Mouse (Mus musculus) liver, embryonic 18 days (tissue): ENCODE measurements around the gene Pmvk. TPM values are rescaled to one million over a fixed set of nuclear protein-coding genes. Genes with fewer than 3 reads are reported as not detected.

ENCODE experiments used
- polyA plus RNA-seq: library from polyadenylated mRNA; depleted of rRNA; stranded (reverse); fragments of >200 nt; gene quantifications from 2 replicates; pipeline ENCODE4 v1.2.3, GENCODE M21; 2012; rRNA removed

Gene Pmvk
- 51.8 and 73.8 TPM in 2 replicates for polyA plus RNA-seq

GRCm38 (mm10) chr3:89454401-89455177 is at the start of gene Pmvk:
Gene Pmvk, plus strand, starts transcription at chr3:89454541.

GRCm38 (mm10) chr3:89411490-89412393 is 42.6 kb upstream of the Pmvk start, which contains the start of gene Flad1:
Gene Flad1, minus strand, starts transcription at chr3:89411870.

GRCm38 (mm10) chr3:89418170-89418860 is 36.0 kb upstream of the Pmvk start, which contains the start of the genes Cks1b and Shc1:
Gene Cks1b, minus strand, starts transcription at chr3:89418383.
Gene Shc1, plus strand, starts transcription at chr3:89418443.

GRCm38 (mm10) chr3:89430171-89431159 is 23.9 kb upstream of the Pmvk start, which contains the start of gene Pygo2:
Gene Pygo2, plus strand, starts transcription at chr3:89430214.

GRCm38 (mm10) chr3:89436176-89437113 is 17.9 kb upstream of the Pmvk start, which contains the start of gene Pbxip1:
Gene Pbxip1, plus strand, starts transcription at chr3:89436706.

Other genes starting within 250 kb of the Pmvk start
- 2.4 and 2.5 TPM in 2 replicates for gene Thbs3, start 239.4 kb upstream of the Pmvk start, polyA plus RNA-seq
- gene Mtx1, start 227.5 kb upstream of the Pmvk start, polyA plus RNA-seq, result 70.3 and 70.9 TPM in 2 replicates
- gene Muc1, start 225.5 kb upstream of the Pmvk start, polyA plus RNA-seq, result 0.36 and 0.37 TPM in 2 replicates
- gene Krtcap2, start 208.6 kb upstream of the Pmvk start, polyA plus RNA-seq, result 44.5 and 46.2 TPM in 2 replicates
- gene Trim46, start 208.2 kb upstream of the Pmvk start, polyA plus RNA-seq, result 0.49 and 0.55 TPM in 2 replicates
- gene Dpm3, start 195.2 kb upstream of the Pmvk start, polyA plus RNA-seq, result 129 and 153 TPM in 2 replicates
- 25.2 and 26.5 TPM in 2 replicates for gene Slc50a1, start 184.0 kb upstream of the Pmvk start, polyA plus RNA-seq
- 25.1 and 26.2 TPM in 2 replicates for gene Efna1, start 173.4 kb upstream of the Pmvk start, polyA plus RNA-seq
- 0.40 and 0.77 TPM in 2 replicates for gene Efna3, start 131.6 kb upstream of the Pmvk start, polyA plus RNA-seq
- 0.73 and 1.3 TPM in 2 replicates for gene Efna4, start 116.5 kb upstream of the Pmvk start, polyA plus RNA-seq
- 8.5 and 9.7 TPM in 2 replicates for gene Adam15, start 104.5 kb upstream of the Pmvk start, polyA plus RNA-seq
- 0.02 and 0.05 TPM in 2 replicates for gene Dcst2, start 92.6 kb upstream of the Pmvk start, polyA plus RNA-seq
- gene Dcst1, start 89.3 kb upstream of the Pmvk start, polyA plus RNA-seq, result 0.10 and 0.13 TPM in 2 replicates
- gene Zbtb7b, start 59.8 kb upstream of the Pmvk start, polyA plus RNA-seq, result 16.5 and 20.0 TPM in 2 replicates
- 0.32 and 0.68 TPM in 2 replicates for gene Lenep, start 51.7 kb upstream of the Pmvk start, polyA plus RNA-seq
- 16.3 TPM in 2 replicates for gene Flad1, start 42.7 kb upstream of the Pmvk start, polyA plus RNA-seq
- 76.7 and 83.7 TPM in 2 replicates for gene Cks1b, start 36.2 kb upstream of the Pmvk start, polyA plus RNA-seq
- gene Shc1, start 36.1 kb upstream of the Pmvk start, polyA plus RNA-seq, result 34.4 and 35.9 TPM in 2 replicates
- 14.6 and 14.8 TPM in 2 replicates for gene Pygo2, start 24.3 kb upstream of the Pmvk start, polyA plus RNA-seq
- 6.9 and 8.0 TPM in 2 replicates for gene Pbxip1, start 17.8 kb upstream of the Pmvk start, polyA plus RNA-seq
- 0.06 and 0.07 TPM in 2 replicates for gene Kcnn3, start 65.6 kb downstream of the Pmvk start, polyA plus RNA-seq